Mouse (Mus musculus) lung, postnatal 10 days (tissue): Measurements from ENCODE around the gene Id2.

Experiments used
- DNase-seq: peaks from one replicate; pipeline ENCODE4 v3.0.0; 2021

Id2 gene

GRCm38 (mm10) chr12:25073374-25073773 is 23.6 kb downstream of the Id2 start:
- DNase-seq = no peak

- no peak for DNase-seq
Measured at GRCm38 (mm10) chr12:25062264-25062663, 34.7 kb downstream of the Id2 start.

GRCm38 (mm10) chr12:25060901-25061300 is 36.0 kb downstream of the Id2 start:
- DNase-seq = no peak

- DNase-seq = no peak
Measured at GRCm38 (mm10) chr12:25059487-25060200, 37.3 kb downstream of the Id2 start.

GRCm38 (mm10) chr12:25054963-25055362 is 42.0 kb downstream of the Id2 start:
- no peak for DNase-seq

GRCm38 (mm10) chr12:25054511-25054910 is 42.4 kb downstream of the Id2 start:
- DNase-seq = no peak

GRCm38 (mm10) chr12:25049253-25049652 is 47.7 kb downstream of the Id2 start:
- DNase-seq = no peak

GRCm38 (mm10) chr12:25044579-25044978 is 52.4 kb downstream of the Id2 start:
- no peak for DNase-seq

GRCm38 (mm10) chr12:25044056-25044455 is 52.9 kb downstream of the Id2 start:
- DNase-seq = no peak
